Mouse (Mus musculus) cortical plate, adult 2 months (tissue): ENCODE measurements at regions not wholly inside any gene's neighbourhood (a gene's known extent, or its start where the extent isn't known, plus 50 kb on each side); places are given as distances from the start of the nearest gene placed in this dataset.

Experiments used
- CTCF ChIP-seq: fragments of 200-500 bp; IDR thresholded peaks from 2 replicates; pipeline ENCODE4 v1.5.1; 2011; ENCODE audit warnings: mild to moderate bottlenecking, control low read depth, low read length; ENCODE audit not compliant: insufficient read depth; ENCODE audit errors: extremely low read depth
- POLR2A ChIP-seq: fragments of 200-500 bp; IDR thresholded peaks from 2 replicates; pipeline ENCODE4 v1.6.1; 2011; ENCODE audit warnings: mild to moderate bottlenecking, low read length, control low read depth; ENCODE audit not compliant: insufficient read depth; ENCODE audit errors: extremely low read depth

DNA sequence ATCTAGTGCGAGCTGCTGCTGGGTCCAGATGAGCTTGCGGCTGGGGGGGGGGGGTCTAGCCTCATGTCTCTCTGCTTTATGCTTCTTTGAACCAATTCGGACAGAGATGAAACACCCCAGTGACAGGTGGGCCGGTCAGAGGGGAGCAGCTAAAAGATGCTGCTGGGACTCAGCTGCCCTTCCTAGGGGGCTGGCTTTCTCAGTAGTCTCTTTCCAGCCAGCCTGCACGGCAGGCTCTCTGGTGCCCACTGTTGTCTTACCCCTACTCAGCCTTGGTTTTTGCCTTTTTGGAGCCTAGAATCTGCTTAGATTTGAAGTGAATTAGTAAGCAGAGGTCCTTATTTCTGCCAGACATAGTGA, 133.7 kb downstream of the Zfp706 start:
- no peak for TF ChIP-seq POLR2A
- no peak for TF ChIP-seq CTCF
